Mouse (Mus musculus) hindbrain, embryonic 10.5 days (tissue): ENCODE measurements around the gene Pagr1a. TPM values are rescaled to one million over a fixed set of nuclear protein-coding genes. Genes with fewer than 3 reads are reported as not detected.

Experiments
- DNase-seq: peaks from one replicate; pipeline ENCODE4 v3.0.0-alpha.2; 2017; ENCODE audit warnings: low spot score
- H3K27ac ChIP-seq: fragments of 300-500 bp; sonication (generic); 2 replicates; pipeline ENCODE4 v1.5.1; 2016; ENCODE audit warnings: mild to moderate bottlenecking, moderate library complexity
- H3K27me3 ChIP-seq: fragments of 300-500 bp; sonication (generic); 2 replicates; pipeline ENCODE4 v1.6.1; 2016; ENCODE audit warnings: mild to moderate bottlenecking; ENCODE audit not compliant: poor library complexity, insufficient read depth, severe bottlenecking
- H3K36me3 ChIP-seq: fragments of 300-500 bp; sonication (generic); 2 replicates; pipeline ENCODE4 v1.6.1; 2016; ENCODE audit warnings: mild to moderate bottlenecking, moderate library complexity
- H3K4me1 ChIP-seq: fragments of 300-500 bp; sonication (generic); replicated peaks from 2 replicates; pipeline ENCODE4 v1.6.1; 2016; ENCODE audit warnings: mild to moderate bottlenecking
- H3K4me3 ChIP-seq: fragments of 300-500 bp; sonication (generic); 2 replicates; pipeline ENCODE4 v1.5.1; 2016; ENCODE audit warnings: mild to moderate bottlenecking, moderate library complexity
- H3K9me3 ChIP-seq: fragments of 300-500 bp; sonication (generic); 2 replicates; pipeline ENCODE4 v1.6.1; 2016; ENCODE audit warnings: mild to moderate bottlenecking, moderate library complexity
- WGBS: fragments of 180-500 bp; shearing (Covaris S2); methylation state at CpG from one replicate; pipeline ENCODE4 v1.1.7; 2016; 5-methylcytosine and 5-hydroxymethylcytosine counted together
- polyA plus RNA-seq: library from polyadenylated mRNA; unstranded; fragments of >200 nt; fragmentation: Nextera tagmentation; extraction: Ambion mirVana; gene quantifications from 2 replicates; pipeline ENCODE4 v1.2.1, GENCODE M21; 2016

Gene Pagr1a
- polyA plus RNA-seq, 1 experiment from 2014 or later = 84.3 TPM

DNA sequence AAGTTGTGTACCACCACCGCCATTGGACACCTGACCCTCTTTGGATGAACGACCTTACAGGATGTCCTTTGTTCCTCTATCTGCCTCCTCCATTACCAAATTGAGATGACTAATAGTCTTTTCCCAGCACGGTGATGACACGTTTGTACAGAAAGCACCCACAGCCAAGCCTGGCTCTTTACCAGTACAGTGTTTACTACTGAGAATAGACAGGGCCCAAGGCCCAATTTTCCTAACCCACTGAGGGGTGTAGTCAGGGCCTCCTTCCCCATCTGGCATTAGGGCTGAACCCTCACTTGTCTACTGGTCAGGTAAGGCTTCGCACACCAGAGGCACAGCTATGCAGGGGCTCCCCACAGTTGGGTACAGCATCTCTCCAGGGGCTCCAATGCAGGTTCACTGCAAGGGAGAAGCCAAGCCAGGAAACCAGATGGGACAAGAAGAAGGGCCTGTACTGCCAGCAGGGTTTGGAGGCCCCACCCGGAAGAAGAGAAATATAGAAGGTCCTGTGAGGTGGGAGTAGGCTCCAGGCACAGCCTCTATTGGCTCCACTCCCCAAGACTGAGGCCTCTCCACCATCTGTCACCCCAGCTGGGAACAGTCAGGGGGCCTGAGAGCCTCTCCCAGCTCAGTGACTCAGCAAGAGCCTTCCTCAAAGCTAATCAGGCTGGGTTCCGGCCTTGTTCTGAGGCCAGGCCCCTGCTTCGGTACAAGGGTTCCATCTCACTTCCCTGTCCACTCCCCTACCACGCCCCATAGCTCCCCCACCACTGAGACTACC, 8.7 kb downstream of the Pagr1a start:
- Histone ChIP-seq H3K4me3 (no peak overlapping the region), H3K36me3 (peaks cover 21% of the 10 kb centered on the region), H3K27me3 (no peaks in the 10 kb centered on the region), H3K27ac (peak overlapping the region; percentile 76), H3K4me1 (peaks cover 22% of the 10 kb centered on the region), H3K9me3 (no peaks in the 10 kb centered on the region)
- DNase-seq = peak; percentile 30
- 69% methylated on average over 9 of the region's 9 CpGs for WGBS

DNA sequence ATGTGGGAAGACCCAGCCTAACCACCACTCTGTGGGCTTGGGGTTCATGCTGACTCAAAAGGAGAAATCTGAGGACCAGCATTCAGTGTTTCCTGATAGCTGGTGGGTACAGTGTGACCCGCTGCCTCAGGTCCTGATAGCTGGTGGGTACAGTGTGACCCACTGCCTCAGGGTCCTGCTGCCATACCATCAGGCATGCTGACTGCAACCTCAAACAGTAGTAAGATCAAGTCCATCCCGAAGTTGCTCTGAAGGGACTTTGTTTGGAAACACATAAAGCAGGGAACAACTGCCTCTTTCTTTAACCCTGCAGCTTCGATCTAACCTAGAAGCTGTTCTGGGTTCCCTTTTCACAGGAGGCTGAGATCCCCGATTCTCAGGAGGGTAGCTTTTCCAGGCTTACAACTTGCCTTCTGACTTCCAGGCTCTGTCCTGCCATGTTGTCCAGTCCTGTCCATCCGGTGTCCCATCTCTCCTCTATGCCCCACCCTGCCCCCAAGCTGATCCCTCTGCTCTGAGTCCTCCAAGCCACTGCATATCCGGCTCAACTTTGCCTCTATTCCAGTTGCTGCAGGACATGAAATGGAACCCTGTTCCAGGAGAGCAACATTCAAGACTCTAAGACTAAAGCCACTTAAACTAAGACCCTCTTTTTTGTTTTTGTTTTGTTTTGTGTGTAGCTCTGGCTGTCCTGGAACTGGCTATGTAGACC, 9.7 kb downstream of the Pagr1a start:
- Histone ChIP-seq H3K9me3 (no peaks in the 10 kb centered on the region), H3K4me3 (no peak overlapping the region), H3K27ac (peak overlapping the region; percentile 40; the same call in 1 of the 2 replicates), H3K36me3 (peaks cover 11% of the 10 kb centered on the region), H3K4me1 (peaks cover 17% of the 10 kb centered on the region), H3K27me3 (no peaks in the 10 kb centered on the region)
- 86% methylated on average over 6 of the region's 6 CpGs for WGBS
- DNase-seq = no peak

DNA sequence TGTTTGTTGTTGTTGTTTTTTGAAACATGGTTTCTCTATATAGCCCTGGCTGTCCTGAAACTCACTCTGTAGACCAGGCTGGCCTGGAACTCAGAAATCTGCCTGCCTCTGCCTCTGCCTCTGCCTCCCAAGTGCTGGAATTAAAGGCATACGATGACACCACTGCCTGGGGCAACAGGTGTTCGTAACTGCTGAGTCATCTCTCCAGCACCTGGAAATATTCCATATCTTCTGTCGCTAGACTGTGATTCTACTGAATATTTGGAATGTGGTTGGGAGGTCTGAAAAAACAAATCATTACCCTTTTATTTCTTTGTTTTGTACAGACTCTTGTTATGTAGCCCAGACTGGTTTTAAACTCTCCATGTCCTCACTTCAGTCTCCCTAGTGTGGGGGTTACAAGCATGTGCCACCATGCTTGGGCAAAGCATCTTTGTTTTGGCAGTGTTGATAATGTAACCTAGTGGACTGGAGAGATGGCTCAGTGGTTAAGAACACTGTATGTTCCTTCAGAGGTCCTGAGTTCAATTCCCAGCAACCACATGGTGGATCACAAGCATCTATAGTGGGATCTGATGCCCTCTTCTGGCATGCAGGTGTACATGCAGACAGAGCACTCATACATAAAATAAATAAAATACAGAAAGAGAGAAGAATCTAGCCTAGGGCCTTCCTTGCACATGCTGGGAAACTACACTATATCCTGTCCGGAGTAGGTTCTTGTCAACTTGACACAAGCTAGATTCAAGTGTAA, 12.9 kb downstream of the Pagr1a start:
- Histone ChIP-seq H3K27ac (no peak overlapping the region), H3K4me3 (no peak overlapping the region)
- whole genome bisulfite sequencing = 92% methylated on average over 4 of the region's 4 CpGs

DNA sequence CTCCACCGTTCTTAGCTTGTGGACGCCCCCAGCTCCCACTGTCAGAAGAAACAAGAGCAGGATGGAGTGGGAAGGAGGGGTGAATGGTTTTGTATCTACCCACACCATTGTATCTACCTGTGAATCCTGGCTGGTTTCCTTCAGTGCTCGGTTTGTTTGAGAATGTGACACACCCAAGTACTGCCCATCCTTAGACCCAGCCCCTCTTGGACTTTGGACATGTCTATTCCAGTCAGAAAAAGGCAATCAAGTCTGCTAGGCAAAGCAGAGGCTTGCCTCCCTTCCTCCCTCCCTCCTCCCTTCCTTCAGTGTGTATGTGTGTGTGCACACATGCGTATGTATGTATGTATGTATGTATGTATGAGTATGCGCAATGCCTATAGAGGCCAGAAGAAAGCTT, 13.5 kb downstream of the Pagr1a start:
- Histone ChIP-seq H3K27me3 (no peaks in the 10 kb centered on the region), H3K9me3 (no peaks in the 10 kb centered on the region), H3K4me3 (no peak overlapping the region), H3K27ac (no peak overlapping the region), H3K36me3 (no peaks in the 10 kb centered on the region), H3K4me1 (peaks cover 5% of the 10 kb centered on the region)
- WGBS = 85% methylated on average over 5 of the region's 5 CpGs
- no peak for DNase-seq

More for the DNA sequence above, 12.9 kb downstream of the Pagr1a start:
- Histone ChIP-seq H3K27me3 (no peaks in the 10 kb centered on the region), H3K4me1 (peaks cover 11% of the 10 kb centered on the region), H3K9me3 (no peaks in the 10 kb centered on the region), H3K36me3 (no peaks in the 10 kb centered on the region)
- no peak for DNase-seq

DNA sequence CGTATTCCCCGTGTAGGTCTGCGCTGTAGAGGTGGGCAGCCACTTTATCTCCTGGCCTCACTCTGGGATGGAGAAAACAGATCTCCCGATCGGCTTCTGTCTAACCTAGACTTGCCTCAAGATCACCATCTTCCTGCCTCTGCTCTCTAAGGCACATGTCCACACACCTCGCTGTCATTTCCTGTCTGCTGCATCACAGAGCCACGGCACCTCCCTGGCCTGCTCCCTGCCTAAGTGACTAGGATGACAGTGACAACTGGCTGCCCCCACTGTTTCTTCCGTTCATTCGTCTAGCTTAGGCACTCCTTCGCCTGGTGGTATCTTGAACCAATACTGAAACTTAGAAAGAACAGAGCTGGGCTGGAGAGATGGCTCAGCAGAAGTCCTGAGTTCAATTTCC, 17.6 kb downstream of the Pagr1a start:
- Histone ChIP-seq H3K9me3 (peaks cover 4% of the 10 kb centered on the region; the same call in 1 of the 2 replicates), H3K36me3 (peaks cover 5% of the 10 kb centered on the region; the same call in 1 of the 2 replicates), H3K27ac (no peak overlapping the region), H3K4me1 (no peaks in the 10 kb centered on the region), H3K4me3 (no peak overlapping the region), H3K27me3 (no peaks in the 10 kb centered on the region)
- no peak for DNase-seq
- 85% methylated on average over 10 of the region's 10 CpGs for WGBS

DNA sequence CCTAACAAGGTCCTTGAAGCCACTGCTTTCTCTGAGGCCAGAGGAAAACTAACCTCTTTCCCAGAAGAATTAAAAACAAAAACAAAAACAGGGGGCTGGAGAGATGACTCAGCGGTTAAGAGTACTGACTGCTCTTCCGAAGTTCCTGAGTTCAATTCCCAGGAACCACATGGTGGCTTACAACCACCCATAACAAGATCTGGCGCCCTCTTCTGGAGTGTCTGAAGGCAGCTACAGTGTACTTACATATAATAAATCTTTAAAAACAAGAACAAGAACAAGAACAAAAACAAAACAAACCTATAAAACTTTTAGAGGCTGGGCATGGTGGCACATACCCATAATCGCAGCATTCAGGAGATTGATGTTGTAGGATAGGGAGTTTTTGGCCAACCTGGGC, 20.7 kb downstream of the Pagr1a start:
- Histone ChIP-seq H3K27ac (no peak overlapping the region), H3K4me3 (no peak overlapping the region), H3K36me3 (peaks cover 5% of the 10 kb centered on the region; the same call in 1 of the 2 replicates), H3K9me3 (peaks cover 4% of the 10 kb centered on the region; the same call in 1 of the 2 replicates), H3K4me1 (peaks cover 11% of the 10 kb centered on the region), H3K27me3 (no peaks in the 10 kb centered on the region)
- DNase-seq = no peak
- WGBS = 76% methylated on average over 4 of the region's 4 CpGs

DNA sequence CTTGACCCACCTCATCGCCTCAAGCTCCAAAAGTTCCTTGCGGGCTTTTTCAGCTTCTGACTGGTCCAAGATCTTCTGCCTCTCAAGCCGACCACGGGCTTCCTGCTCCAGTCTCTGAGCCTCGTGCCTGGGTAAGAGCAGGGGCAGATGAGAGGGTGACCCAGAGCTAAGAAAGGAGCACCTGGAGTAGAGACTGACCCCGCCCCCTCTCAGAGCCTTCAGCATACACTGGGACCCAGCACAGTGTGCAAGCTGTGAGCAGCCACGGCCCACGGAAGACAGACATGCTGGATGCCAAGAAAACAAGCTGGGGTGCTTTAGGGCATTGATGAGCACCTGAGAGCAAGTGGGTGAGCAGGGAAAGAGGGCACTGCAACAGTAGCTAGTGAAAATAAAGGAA, 28.3 kb downstream of the Pagr1a start:
- Histone ChIP-seq H3K27ac (no peak overlapping the region), H3K4me3 (no peak overlapping the region), H3K36me3 (no peaks in the 10 kb centered on the region), H3K4me1 (peaks cover 16% of the 10 kb centered on the region), H3K9me3 (no peaks in the 10 kb centered on the region), H3K27me3 (no peaks in the 10 kb centered on the region)
- DNase-seq = no peak
- WGBS = 77% methylated on average over 8 of the region's 8 CpGs

DNA sequence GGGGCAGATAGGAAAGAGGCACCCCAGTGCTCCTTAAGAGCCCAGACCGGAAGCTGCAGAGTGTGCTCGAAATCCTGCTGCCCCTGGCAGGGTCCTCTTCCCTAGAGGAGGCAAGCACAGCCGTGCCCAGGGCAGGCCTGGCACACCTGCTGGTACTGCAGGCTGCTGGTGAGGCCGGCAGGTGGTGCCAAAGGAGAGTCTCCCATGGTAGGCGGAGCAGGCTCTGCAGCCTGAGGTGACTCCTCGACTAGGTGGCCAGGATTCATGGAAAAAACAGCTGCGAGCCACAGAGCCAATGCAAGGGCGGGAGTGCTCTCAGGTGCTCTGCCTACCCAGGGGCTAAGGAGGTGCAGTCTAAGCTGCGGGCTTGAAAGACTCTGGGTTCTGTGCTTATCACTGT, 30.8 kb downstream of the Pagr1a start:
- H3K4me3 ChIP-seq = no peak overlapping the region
- no peaks in the 10 kb centered on the region for H3K27me3 ChIP-seq
- H3K4me1 ChIP-seq = peaks cover 5% of the 10 kb centered on the region; the same call in 1 of the 2 replicates
- H3K9me3 ChIP-seq = no peaks in the 10 kb centered on the region
- DNase-seq = no peak
- H3K36me3 ChIP-seq = peaks cover 2% of the 10 kb centered on the region; the same call in 1 of the 2 replicates
- WGBS = 47% methylated on average over 9 of the region's 9 CpGs
- no peak overlapping the region for H3K27ac ChIP-seq

DNA sequence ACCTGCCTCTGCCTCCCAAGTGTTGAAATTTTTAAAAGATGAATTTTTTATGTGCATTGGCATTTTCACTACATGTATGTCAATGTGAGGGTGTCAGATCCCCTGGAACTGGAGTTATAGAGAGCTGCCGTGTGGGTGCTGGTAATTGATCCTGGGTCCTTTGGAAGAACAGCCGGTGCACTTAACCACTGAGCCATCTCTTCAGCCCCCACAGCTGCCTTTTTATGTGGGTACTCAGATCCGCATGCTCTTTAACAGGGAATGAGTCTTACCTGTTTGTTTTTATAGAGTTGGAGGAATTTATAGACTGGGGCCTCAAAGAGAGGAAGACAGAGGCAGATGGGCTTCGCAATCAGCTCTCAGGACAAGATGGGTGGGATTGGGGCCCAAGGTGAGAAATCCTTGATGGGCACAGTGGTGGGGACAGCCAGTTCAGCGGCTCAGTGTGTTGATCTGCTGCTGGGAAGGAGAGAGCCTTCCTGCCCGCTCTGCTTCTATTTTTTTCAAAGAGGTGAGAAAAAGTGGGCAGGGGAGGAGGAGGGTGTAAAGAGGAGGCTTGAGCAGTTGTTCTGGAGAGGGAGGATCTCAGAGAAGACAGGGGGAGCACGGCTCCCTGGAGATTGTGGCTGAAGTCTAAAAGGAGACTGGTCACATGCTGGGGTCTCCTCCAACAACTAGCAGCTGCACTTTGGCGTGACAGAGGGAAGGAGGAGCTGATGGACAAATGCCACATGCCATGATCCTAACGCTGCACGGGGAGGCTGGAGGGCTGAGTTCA, 32.3 kb downstream of the Pagr1a start:
- 64% methylated on average over 10 of the region's 10 CpGs for WGBS
- no peak overlapping the region for H3K4me3 ChIP-seq
- no peaks in the 10 kb centered on the region for H3K9me3 ChIP-seq
- peaks cover 5% of the 10 kb centered on the region; the same call in 1 of the 2 replicates for H3K4me1 ChIP-seq
- DNase-seq = no peak
- peaks cover 16% of the 10 kb centered on the region for H3K36me3 ChIP-seq
- no peaks in the 10 kb centered on the region for H3K27me3 ChIP-seq
- 0 out of 2 replicates have a peak overlapping the region, but pooled peaks have one; percentile 45 for H3K27ac ChIP-seq

DNA sequence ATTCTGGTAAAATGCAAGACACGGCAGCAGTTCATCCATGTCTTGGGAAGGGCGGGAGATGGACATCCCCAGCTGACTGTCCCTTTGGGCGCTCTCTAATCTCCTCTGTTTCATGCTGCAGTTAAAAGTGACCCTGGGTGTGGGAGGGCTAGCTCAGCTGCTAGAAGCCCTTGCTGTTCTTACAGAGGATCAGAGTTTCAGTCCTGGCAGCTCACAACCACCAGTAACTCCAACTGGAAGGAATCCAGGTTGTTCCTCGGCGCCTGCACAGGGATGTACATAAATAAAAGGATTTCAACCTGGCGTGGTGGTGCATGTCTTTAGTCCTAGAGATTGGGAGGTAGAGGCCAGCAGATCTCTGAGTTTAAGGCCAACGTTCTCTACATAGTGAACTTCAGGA, 34.0 kb downstream of the Pagr1a start:
- 0 out of 2 replicates have a peak, but pooled peaks cover 2% of the 10 kb centered on the region for H3K4me1 ChIP-seq
- 88% methylated on average over 7 of the region's 7 CpGs for WGBS

DNA sequence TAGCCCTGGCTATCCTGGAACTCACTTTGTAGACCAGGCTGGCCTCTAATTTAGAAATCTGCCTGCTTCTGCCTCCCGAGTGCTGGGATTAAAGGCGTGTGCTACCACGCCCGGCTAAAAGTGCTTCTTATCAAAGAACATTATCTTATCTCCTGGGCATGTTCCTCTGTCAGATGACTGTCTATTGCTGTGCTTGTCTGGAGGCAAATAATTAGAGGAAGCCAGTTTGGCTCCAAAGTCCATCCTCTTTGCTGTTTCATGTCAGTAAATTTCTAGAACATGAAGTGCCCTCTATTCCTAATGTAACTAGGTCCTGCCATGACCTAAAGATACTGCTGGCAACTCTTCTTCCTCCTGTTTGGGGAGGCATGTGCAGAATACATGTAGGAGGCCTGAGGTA, 35.1 kb downstream of the Pagr1a start:
- H3K4me3 ChIP-seq = no peak overlapping the region
- no peaks in the 10 kb centered on the region for H3K27me3 ChIP-seq
- no peak for DNase-seq
- 95% methylated on average over 4 of the region's 4 CpGs for WGBS
- no peaks in the 10 kb centered on the region for H3K9me3 ChIP-seq
- H3K27ac ChIP-seq = no peak overlapping the region
- peaks cover 38% of the 10 kb centered on the region for H3K36me3 ChIP-seq
- peaks cover 12% of the 10 kb centered on the region for H3K4me1 ChIP-seq

More for the DNA sequence above, 34.0 kb downstream of the Pagr1a start:
- Histone ChIP-seq H3K4me3 (no peak overlapping the region), H3K36me3 (peaks cover 33% of the 10 kb centered on the region), H3K27me3 (no peaks in the 10 kb centered on the region), H3K9me3 (no peaks in the 10 kb centered on the region), H3K27ac (no peak overlapping the region)
- no peak for DNase-seq

DNA sequence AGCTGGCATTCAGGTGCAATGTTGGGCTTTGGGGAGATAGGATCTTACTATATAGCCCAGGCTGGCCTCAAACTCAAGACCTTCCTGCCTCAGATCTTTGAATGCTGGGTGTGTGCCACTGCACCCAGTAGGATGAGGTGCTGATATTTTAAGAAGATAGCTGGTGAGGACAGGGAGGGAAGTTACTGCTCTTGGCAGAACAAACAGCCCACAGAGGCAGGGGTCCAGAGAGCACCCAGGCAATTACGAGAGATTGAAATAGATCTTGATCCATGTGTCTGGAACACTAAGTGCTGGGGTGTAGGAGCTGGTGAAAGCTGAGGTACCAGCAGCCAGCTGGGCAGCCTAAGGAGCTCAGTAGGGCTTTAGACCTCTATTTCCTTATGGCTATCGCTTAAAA, 35.6 kb downstream of the Pagr1a start:
- H3K4me3 ChIP-seq = no peak overlapping the region
- H3K4me1 ChIP-seq = peaks cover 17% of the 10 kb centered on the region
- no peaks in the 10 kb centered on the region for H3K9me3 ChIP-seq
- 94% methylated on average over 2 of the region's 2 CpGs for WGBS
- DNase-seq = no peak
- no peaks in the 10 kb centered on the region for H3K27me3 ChIP-seq
- H3K36me3 ChIP-seq = peaks cover 38% of the 10 kb centered on the region
- no peak overlapping the region for H3K27ac ChIP-seq
